Mouse (Mus musculus): ENCODE data around the gene Uchl4.
A peak's percentile ranks its signal among the peaks of the same experiment; 100 is the strongest.
"Not testable (repeated sequence)": the region's sequence is repeated elsewhere in the genome, so short reads cannot be mapped to it uniquely, and the experiment has no call there.

The Uchl4 gene

DNA sequence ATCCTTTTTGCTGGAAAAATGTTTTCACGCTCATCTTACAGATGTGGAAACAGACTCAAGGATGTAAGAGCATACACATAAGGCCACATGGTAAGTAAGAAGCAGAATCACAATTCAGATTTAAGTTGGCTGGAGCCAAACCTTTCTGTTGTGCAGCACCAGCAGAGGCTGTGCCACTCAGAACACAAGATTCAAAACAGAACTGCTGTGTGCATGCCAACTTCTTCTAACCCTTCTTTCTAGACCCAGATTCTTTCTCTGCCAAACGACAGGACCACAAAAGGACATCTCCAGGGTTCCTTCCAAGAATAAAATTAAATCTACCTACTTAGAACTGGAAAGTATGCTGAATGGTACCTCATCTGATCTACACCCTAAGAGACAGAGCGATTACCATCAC lies 3.3 kb upstream of the Uchl4 start:
- DNase-seq (ENCODE audit: low read depth) = no peak

DNA sequence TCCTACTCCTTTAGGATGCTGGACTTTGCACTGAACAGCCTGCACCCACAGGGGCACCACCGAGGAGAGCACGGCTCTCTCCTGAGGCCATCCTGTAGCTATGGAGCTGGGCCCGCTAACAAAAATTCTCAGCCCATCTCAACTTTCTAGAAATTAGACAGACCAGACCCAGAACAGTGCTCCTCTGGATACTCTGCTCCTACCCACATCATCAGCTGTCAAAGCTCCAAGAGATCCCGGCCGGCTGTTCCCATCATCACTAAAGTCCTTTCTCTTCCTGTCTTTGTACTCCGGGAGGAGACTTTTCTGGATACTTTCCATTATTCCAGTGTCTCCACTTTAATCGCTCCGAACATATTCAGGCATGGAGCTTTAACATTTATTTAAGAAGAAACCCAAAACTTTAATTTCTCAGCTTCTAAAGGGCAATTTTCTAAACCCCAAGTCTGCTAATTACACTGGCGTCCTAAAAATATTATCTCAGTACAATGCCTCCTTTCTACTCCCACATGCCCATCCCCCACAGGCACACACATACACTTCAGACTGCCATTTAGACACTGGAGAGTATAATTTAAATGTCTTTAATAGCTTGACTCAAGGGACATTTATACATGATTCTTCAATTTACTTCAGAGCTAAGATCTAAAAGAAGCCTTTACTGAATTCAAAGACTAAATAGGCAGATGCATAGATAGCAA lies 2.6 kb upstream of the Uchl4 start:
- no peak for DNase-seq (ENCODE audit: low read depth)

DNA sequence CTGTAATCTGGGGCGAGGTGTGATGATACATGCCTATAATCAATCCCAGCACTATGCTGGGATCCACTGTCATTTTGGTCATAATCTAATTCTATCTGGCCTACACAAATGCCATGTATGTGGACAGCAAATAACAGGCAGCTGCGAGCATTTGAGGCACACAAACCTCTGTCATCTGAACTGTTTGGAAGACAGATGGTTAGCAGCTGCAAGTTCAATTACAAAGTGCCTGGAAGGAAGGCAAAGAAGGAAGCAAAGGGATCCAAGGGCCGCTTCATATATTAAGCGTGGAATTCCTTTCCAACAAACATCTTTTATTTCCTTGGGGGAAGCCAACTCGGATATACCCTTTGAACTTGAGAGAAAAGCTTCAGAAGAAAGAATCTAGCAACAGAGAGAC lies 1.3 kb upstream of the Uchl4 start:
- no peak for DNase-seq (ENCODE audit: low read depth)

DNA sequence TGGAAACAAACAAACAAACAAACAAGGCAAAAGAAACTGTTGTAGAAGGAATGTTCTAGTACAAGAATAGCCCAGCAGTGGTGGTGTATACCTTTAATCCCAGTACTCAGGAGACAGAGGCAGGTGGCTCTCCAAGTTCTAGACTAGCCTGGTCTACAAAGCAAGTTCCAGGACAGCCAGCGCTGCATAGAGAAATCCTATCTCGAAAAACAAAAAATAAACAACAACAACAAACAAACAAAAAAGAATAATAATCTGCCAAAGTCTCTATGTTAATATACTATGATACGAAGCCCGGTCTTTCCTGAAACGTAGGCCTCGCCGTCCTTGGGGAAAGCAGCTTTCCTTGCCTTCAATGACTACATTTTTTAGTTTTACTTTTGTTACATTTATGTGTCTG lies 1.1 kb downstream of the Uchl4 start:
- DNase-seq (ENCODE audit: low read depth) = no peak

DNA sequence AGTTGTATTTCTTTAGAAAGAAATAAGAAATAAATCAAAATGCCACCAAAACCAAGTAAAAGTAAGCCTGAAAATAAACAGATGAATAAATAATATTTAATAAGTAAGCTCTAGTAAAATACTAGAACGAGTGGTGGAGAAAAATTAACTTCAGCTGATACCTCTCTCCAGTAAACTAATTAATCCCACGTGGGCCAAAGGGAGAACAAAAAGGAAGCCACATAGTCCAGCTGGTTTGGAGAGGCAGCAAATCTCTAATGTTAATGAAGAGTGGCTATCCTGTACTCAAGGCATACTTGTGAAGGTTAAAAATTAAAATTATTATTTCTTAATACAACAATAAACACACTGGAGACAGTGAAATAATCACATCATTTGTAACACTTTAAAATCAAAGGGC lies 5.1 kb downstream of the Uchl4 start:
- no peak for DNase-seq (ENCODE audit: low read depth)

DNA sequence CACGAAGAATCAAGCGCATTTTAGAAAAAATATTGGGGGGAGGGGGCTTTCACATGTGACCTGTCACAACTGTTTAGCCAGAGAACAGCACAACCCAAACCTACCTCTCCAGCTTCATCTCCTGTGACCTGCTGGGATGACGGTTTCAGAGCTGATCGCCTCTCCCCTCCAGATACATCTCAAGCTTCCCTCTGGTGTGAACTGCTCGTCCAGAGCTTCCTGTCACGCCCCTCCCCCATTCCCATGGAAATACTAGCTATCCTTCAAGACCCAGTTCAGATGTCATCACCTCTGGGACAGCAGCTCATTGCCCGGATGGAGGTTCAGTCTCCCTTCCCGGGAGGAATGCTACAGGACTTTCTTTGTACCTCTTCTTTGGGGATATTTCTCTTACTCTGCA lies 5.7 kb downstream of the Uchl4 start:
- no peak for DNase-seq (ENCODE audit: low read depth)

DNA sequence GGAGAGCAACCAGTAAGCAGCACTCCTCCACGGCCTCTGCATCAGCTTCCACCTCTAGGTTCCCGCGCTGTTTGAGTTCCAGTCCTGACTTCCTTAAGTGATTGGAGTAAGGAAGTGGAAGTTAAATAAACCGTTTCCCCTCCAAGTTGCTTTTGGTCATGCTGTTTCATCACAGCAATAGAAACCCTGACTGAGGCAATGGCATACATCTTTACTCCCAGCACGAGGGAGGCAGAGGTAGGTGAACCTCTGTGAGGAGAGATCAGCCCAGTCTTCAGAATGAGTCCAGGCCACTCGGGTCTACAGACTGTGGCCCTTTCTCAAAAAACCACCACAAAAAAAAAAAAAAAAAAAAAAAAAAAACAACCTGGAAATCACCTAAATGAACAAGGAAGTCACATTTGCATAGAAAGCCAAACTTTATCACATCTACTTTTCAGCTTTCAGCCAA lies 7.4 kb downstream of the Uchl4 start:
- peak; percentile 52 for DNase-seq (ENCODE audit: low read depth)

DNA sequence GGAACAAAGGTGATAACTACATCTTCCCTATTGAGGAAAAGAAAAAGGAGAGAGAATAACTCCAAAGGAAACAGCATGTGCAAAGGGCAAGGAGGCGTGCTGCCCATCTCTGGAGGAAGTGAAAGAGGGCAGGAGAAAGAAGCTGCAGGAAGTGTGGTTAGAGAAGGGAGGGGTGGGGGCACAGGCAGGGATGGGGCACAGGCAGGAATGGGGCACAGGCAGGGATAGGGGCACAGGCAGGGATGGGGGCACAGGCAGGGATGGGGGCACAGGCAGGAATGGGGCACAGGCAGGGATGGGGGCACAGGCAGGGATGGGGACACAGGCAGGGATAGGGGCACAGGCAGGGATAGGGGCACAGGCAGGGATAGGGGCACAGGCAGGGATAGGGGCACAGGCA lies 14.4 kb downstream of the Uchl4 start:
- no peak for DNase-seq (ENCODE audit: low read depth)

DNA sequence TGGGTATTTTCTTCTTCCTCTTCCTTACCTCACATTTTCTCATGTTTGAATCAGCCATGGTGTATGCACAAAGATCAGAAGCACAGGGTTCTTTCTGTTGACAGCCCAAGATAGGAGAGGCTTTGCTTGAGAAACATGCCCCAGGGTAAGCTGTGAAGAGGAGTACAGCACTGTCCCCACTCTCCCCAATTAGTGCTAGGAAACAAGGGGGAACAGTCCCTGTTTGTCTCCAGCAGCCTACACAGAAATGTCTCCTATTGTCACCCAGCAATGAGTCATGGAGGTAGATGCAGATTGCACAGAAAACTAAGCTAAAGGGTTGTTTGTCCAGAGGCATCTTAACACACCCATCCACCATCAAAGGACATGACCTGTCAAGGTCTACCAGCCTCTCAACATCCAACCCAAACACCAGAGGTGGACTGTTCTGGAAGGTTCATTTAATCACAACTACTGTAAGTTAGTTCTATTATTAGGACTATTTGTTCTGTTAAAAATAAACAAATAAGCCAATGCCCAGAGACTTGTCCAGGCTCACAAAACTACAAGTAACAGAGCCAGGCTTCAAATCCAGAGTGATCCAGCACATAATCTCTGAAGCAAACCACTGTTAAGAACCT lies 15.2 kb downstream of the Uchl4 start:
- no peak for DNase-seq (ENCODE audit: low read depth)

DNA sequence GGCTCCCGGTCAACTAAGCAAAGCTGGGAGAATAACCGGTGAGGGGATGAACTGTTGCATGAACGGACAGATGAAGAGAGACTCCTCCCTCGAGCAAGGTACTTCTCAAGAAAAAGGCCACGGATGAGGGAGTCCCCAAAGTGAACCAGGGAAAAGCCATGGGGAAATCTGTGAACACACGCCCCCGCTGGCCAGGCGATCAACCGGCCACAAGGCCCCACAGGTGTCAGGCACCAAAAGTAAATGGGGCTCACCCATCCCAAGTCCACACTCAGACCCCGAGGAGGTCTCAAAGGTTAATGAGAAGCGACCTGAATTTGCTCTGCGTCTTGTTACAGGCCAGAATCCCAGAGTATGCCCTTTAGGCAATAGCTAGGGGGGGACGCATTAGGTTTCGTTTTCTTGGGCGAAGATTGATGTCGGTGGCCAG lies 17.6 kb downstream of the Uchl4 start:
- DNase-seq (ENCODE audit: low read depth) = no peak

DNA sequence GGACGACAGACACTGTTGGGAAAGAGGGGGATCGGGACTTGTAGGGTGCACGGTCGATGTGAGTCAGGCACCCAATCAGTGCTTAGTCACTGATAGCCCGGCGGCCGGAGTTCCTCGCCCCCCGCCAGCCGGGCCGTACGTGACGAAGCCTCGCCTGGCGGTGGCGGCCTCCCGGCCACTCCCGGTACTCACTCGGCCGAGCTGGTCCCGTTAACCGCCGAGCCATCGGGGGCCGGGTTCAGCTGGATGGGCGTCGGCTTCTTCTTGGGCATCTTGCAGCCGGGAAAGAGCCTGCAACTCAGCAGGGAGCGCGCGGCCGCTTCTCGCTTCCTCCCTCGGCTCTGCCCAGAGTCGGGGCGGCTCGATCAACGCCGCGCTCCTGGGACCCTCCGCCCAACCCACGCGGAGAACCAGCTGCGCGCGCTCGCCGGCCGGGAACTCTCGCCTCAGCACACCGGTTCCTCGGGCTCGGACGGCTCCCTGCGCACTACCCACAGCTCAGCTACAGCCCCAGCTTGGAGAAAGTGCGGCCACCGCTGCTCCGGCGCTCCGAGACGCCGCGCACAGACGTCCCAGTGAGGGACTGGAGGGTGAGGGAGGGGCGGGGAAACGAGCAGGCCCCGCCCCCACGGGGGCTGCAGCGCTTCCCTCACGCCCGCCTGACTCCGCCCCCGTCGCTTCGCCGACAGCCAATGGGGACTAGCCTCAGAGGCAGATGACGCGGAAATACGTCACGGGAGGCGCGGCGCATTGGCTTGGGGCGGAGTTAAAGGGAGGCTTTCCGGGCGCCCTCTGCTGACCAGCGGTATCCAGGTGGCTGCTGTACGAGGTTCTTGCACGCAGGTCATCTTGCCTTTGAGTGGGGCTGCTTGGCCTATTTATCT lies 18.3 kb downstream of the Uchl4 start, which contains the start of gene Map2k1:
Gene Map2k1 (minus strand): TSS at position 611 of the 884 bp plus-strand sequence.
- peak; percentile 100 for DNase-seq (ENCODE audit: low read depth)

DNA sequence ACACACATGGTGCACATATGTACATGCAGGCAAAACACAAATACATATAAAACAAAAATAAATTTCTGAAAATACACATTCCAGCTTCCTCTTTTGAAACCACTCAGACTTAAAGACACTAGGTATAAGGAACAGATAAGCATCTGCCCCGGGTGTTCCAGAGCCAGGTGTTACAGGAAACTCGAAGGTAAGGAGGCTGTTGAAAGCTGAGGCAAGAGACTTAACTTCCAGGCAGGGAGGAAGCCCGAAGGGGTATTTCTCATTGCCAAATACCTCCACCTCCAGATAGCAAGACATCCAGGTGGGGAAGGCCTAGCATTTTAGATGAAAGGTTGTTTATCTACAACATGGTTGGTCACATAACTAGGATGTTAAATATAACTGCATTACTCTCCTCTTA lies 20.4 kb downstream of the Uchl4 start:
- no peak for DNase-seq (ENCODE audit: low read depth)

DNA sequence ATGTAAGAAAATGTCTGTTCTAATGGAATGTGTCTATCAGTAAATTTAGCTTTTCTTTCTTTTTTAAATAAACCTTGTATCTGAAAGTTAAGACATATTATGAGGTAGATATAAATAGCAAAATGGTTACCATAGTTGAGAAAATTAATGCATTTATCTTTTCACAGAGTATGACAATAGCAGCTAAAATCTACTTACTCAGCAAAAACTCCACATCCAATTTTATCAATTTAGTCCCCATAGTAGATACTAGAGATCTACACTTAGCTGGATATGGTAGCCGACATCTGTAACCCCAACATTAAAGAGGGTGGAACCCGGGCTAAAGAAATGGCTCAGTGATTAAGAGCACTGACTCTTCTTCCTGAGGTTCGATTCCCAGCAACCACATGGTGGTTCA lies 21.2 kb downstream of the Uchl4 start:
- no peak for DNase-seq (ENCODE audit: low read depth)

DNA sequence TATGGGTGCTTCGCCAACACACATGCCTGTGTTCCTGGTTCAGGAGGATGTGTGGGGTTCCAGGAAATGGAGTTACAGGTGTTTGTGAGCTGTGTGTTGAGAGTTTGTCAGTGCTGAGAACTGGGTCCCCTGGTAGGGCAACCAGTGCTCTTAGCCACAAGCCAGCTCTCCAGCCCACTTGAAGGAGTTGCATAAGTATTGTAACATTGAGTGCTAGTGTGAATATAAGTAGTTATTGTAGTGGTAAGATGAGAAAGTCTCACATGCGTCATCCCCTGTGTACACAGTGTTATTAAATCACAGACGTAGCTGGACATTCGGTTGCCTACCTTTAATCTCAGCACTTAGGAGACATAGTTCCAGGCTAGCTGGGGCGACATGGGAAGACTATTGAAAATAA lies 24.9 kb downstream of the Uchl4 start:
- no peak for DNase-seq (ENCODE audit: low read depth)

DNA sequence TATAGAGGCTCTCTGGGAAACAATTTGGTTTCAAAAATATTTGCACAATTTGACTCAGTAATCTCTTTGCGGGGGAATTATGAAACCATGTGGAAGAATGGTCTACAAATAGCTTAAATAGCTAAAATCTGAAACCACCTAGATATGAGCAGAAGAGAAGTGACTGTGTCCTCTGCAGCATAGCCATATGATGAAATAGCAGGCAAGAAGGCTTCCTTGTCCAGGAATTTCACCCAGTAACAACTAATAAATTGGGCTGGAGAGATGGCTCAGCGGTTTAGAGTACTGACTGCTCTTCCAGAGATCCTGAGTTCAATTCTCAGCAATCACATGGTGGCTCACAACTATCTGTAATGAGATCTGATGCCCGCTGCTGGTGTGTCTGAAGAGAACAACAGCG lies 26.0 kb downstream of the Uchl4 start:
- no peak for DNase-seq (ENCODE audit: low read depth)

DNA sequence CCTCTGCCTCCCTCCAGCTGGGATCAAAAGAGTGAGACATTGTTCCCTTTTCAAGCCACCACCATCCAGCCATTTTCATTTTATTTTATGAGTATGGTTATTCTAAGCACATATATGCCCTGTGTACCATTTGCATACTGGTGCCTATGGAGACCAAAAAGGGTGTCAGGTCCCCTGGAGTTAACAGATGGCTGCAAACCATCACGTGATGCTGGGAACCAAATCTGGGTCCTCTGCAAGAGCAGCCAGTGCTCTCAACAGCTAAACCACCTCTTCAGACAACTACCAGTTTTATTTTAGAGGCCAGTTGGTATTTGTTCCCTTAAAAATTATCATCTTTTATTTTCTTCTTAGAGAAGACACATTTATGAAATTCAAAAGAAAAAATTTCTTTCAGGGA lies 29.8 kb downstream of the Uchl4 start:
- no peak for DNase-seq (ENCODE audit: low read depth)

DNA sequence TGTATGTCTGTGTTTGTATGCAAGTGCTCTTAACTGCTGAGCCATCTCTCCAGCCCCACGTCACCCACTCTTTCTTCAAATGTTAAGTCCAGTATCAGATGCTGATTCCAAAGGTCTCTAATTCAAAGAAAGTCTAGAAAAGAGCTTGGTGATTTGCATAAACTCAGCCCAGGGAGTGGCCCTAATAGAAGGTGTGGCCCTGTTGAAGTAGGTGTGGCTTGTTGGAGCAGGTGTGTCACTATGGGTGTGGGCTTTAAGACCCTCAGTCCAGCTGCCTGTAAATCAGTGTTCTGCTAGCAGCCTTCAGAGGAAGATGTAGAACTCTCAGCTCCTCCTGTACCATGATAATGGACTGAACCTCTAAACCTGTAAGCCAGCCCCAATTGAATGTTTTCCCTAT lies 32.2 kb downstream of the Uchl4 start:
- no peak for DNase-seq (ENCODE audit: low read depth)

DNA sequence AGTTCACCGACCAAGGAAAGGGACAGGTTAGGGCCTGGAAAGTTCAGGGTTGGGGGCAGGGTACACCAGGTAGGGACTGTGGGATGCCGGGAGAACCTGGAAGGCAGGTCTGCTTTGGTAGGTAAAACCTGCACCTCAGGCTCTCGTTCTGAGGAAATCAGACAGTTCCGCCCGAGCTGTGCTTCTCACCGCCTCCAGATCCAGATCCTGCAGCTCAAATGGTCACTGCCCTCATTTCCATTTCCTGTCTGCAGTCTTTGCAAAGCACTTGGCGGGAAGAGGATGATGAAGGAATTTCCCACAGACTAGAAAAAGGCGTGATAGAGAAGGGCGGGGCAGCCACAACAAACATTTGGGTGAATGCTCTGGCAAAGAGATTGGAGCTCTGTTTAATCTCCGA lies 33.2 kb downstream of the Uchl4 start:
- no peak for DNase-seq (ENCODE audit: low read depth)

DNA sequence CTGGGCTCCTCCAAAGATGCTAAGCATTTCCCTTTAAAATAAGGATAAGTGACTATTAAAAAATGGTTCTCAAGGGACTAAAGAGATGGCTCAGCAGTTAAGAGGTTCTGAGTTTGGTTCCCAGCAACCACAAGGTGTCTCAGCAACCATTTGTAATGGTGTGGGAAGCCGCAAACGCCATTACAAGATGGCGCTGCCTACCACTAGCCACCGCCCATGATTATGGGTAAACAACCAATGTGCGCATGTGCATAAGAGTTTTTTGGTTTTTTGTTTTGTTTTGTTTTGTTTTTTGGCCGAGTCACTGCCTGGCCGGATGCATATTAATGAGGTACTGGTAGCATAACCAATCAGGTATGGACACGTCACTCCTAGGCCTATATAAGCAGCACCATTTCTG lies 33.8 kb downstream of the Uchl4 start:
- not testable (repeated sequence) for DNase-seq (ENCODE audit: low read depth)

DNA sequence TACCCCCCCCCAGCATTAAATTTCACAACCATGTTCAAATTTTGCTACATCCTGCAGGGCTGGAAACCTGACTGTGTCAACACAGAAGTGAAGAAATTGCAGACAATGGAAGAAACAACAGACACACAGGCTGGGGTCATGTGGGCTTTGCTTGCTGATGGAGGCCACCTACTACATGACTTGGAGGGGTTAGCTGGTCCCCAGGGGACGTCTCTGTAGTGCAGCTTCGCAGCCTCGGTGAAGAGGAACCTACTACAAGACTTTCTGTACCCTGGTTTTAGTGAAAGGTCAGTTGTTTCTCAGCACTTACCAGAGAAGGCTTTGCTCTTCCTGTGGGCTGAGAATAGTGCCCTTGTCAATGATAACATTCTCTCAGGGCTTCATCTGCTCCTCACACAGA lies 36.2 kb downstream of the Uchl4 start:
- DNase-seq (ENCODE audit: low read depth) = no peak

DNA sequence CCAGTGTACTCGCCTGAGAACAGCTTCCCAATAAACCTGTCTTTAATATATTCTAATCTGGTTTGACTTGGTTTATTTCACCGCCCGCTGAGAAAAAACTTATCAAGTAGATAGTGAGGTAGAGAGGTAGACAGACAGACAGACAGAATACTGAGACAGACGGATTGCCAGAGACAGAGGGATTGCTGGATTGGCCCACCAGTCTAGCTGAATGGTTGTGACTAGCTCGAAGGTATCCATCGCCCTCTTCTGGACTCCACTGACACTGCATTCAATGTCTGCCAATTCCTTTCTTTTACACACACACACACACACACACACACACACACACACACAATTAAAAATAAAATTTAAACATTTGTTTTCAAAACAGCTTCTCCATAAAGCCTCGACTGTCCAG lies 37.6 kb downstream of the Uchl4 start:
- peak; percentile 64 for DNase-seq (ENCODE audit: low read depth)

DNA sequence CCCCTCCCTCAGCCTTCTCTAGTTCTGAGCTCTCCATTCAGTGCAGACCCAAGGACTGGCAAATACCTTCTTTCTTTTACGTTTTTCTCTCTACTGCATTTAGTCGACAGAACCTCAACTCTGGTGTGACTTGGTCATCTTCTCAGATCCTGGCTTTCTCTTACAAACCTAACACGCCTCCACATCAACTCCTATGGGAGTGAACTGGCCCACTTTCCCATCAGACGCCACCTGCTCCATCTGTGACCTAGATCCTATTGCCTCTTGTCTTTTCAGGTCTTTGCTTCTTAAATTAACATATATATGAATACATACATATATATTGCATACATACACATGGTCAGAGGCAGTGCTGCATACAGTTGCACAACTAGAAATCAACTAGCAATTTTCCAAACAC lies 38.8 kb downstream of the Uchl4 start:
- no peak for DNase-seq (ENCODE audit: low read depth)

DNA sequence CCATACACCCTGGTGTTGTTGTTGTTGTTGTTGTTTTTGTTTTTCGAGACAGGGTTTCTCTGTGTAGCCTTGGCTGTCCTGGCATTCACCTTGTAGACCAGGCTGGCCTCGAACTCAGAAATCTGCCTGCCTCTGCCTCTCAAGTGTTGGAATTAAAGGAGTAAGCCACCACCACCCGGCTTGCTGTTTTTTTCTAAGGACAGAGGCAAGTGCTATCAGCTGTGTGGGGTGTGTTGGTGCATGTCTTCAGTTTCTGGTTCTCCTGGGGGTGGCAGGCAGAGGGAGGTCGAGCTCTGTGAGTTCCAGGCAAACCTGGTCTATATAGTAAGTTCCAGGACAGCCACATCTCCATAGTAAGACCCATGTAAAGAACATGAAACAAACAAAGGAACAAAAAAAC lies 39.3 kb downstream of the Uchl4 start:
- DNase-seq (ENCODE audit: low read depth) = no peak

Data from induced T-regulatory cell, adult 2 months (primary cell).